Mouse (Mus musculus): ENCODE results near the gene Meis2.

Meis2 gene

DNA sequence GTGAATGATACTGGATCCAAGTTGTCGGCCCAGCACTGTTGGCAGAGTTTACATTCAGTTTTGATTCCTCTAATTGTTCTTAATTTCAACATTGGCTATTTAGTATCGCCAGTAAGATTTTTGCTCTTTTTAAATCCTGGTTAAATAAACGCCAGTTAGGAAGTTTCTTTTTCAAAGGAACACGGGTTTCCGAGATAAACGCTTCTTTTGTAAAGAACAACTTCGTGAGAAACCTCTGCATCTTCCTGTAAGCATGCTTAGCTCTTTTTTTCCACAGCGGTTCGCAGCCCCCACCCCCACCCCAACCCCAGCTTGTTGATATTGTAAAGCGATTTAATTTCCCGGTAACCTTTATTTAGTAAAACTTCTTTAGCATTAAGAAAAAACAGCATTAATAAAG, 2.8 kb upstream of the Meis2 start:
- DNase-seq (ENCODE audit: low read depth, low spot score), result no peak

- no peak for DNase-seq (ENCODE audit: low read depth, low spot score)
Observed at GRCm38 (mm10) chr2:116067711-116068110, 2.1 kb upstream of the Meis2 start.

DNA sequence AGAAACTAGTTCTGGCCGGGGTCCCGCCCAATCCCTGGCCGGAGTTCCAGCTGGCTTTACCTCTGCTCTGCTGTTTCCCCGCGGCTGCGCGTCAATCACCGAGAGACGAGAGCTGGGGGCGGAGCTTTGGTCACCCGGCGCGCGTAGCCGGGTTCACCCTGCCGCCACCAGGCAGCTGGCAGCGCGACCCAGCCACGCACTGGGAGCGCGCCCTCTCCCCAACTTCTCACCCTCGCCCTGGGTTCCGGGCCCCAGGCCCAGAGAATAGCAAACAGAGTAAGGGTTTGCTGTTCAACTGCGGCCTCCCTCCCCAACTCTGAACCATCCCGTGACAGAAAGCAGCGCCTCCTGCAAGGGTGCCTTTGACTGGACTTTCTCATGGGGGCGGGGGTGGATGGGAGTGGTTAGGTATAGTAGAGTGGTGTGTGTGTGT, 1.4 kb upstream of the Meis2 start:
- DNase-seq (ENCODE audit: low read depth, low spot score), result peak; percentile 80

GRCm38 (mm10) chr2:116066057-116066941, 660 bp upstream of the Meis2 start:
- DNase-seq (ENCODE audit: low read depth, low spot score), result peak; percentile 74

DNA sequence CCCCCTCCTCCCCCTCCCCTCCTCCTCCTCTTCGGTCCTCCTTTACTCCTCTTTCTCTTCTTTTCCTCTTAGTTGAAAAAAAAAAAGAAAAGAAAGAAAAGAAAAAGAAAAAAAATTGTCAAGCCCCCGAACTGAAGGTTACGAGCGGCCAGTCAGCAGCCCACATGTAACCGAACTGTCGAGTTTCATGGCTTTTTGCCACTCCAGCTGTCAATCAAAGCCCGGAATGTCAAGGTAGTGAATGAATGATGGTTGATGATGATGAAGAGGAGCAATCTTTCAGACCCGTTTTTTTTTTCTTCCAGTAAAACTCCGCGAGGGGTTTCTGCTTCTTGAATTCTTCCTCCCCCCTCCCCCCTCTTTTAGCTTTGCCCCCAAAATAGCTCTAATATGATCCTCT, 582 bp downstream of the Meis2 start:
- DNase-seq (ENCODE audit: low read depth, low spot score), result no peak

GRCm38 (mm10) chr2:116064521-116064920, 1.1 kb downstream of the Meis2 start:
- no peak for DNase-seq (ENCODE audit: low read depth, low spot score)

DNA sequence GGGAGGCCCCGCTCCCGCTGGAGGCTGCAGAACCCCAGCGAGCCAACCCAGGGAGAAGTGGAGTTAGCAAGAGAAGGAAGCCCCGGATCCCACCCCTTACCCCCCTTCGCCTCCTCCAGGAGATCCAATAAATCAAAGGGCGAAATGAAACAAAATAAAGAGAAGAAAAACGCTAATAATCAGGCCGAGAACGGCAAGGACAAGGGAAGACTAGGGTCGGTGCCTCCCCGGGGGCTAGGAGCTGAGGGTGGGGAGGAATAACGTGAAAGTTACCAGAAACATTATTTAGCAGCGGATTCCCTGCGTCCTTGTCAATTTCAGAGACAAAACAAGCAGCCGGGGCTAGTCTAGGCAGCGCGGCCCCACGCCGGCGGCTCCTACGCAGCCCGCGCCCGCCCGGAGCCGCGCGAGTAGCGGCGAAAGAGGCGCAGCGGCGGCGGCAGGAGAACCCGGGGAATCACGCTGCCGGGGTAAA, 1.8 kb downstream of the Meis2 start:
- no peak for DNase-seq (ENCODE audit: low read depth, low spot score)

- DNase-seq (ENCODE audit: low read depth, low spot score), result no peak
Observed at GRCm38 (mm10) chr2:116062761-116063441, 2.7 kb downstream of the Meis2 start.

DNA sequence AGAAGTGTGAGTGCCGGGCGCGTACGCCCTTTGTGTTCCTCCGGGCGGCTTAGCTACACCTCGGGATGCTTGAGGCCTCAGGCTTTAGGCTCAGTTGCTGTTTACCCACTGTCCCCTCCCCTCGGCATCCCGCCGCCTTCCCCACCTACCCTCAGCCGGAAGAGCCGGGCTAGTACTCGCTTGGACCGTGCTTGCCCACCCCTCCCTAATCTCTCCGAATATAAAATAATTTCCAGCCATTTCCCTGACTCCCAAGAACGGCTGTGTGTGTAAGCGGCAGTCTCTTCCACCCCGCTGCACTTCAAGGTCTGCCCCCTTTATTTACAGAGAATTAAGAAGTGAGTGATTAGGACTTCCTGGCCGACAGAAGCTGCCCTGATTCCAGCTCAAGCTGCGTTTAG, 3.4 kb downstream of the Meis2 start:
- DNase-seq (ENCODE audit: low read depth, low spot score), result no peak

DNA sequence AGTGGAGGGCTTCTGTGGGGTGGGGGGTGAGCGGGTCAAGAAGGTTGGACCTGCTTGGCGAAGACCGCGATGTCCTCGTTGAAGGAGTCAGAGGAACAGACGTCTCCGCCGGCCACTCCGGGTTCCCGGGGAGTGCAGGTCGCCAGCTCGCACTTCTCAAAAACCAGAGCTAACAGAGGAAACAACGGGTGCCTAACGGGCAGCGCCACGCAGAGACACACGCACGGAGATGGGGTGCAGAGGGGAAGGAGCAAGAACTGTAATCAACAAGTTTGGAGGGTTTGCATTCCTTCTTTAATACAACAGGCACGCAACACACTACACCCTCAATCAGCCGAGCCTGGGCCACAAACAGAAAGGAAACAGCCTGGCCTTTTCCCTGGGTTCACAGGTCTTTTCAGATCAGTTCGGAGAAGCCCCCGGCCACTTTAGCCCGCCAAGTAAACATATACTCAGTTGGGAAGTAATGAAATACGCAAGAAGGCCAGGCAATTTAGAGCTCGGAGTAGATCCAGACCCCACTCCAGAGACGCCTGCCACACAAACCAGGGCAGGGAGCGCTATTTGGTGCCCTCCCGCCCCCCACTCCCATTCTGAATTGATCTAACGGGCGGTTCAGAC, 4.1 kb downstream of the Meis2 start:
- DNase-seq (ENCODE audit: low read depth, low spot score), result no peak

- no peak for DNase-seq (ENCODE audit: low read depth, low spot score)
Observed at GRCm38 (mm10) chr2:116060701-116061400, 4.8 kb downstream of the Meis2 start.

GRCm38 (mm10) chr2:116060210-116060609, 5.4 kb downstream of the Meis2 start:
- DNase-seq (ENCODE audit: low read depth, low spot score), result no peak

GRCm38 (mm10) chr2:116059661-116060060, 6.0 kb downstream of the Meis2 start:
- no peak for DNase-seq (ENCODE audit: low read depth, low spot score)

- DNase-seq (ENCODE audit: low read depth, low spot score), result no peak
Observed at GRCm38 (mm10) chr2:116059066-116059465, 6.6 kb downstream of the Meis2 start.

DNA sequence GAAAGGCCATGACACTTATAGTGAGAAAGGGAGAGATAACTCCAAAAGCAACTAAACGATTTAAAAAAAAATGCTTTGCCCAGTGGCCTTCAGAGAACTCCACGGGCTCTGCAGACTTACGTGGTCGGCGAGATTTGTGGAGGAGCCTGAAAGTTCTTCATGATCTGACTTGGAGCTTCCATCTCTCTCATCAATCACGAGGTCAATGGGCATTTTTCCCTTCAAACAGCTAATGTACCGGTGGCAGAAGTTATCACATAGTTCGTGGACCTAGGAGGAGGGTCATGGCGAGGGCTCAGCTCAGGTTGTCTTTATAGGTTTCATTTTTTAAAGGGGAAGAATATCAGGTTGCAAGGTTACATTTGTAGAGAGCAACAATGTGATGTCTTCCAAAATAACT, 7.1 kb downstream of the Meis2 start:
- DNase-seq (ENCODE audit: low read depth, low spot score), result no peak

GRCm38 (mm10) chr2:116056826-116057225, 8.8 kb downstream of the Meis2 start:
- DNase-seq (ENCODE audit: low read depth, low spot score), result no peak

- DNase-seq (ENCODE audit: low read depth, low spot score), result no peak
Observed at GRCm38 (mm10) chr2:116055686-116056620, 9.7 kb downstream of the Meis2 start.

DNA sequence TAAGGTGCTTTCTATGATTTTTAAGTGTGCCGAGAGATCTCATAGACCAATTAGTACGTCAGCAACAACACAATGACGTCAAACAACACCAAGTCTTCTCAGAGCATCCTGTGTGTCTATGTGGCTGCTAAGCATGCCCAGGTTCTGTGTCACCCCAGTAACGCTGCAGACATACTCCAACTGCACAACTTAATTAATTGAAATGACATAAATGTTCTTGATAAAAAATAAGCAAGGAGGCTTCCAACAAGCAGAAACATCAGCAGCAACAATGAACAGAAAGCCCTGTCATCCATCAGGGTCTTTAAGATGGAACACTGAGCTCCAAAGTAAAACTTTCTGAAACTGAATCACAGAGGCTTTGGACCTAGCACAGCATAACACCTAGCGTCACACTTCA, 11.7 kb downstream of the Meis2 start:
- no peak for DNase-seq (ENCODE audit: low read depth, low spot score)

DNA sequence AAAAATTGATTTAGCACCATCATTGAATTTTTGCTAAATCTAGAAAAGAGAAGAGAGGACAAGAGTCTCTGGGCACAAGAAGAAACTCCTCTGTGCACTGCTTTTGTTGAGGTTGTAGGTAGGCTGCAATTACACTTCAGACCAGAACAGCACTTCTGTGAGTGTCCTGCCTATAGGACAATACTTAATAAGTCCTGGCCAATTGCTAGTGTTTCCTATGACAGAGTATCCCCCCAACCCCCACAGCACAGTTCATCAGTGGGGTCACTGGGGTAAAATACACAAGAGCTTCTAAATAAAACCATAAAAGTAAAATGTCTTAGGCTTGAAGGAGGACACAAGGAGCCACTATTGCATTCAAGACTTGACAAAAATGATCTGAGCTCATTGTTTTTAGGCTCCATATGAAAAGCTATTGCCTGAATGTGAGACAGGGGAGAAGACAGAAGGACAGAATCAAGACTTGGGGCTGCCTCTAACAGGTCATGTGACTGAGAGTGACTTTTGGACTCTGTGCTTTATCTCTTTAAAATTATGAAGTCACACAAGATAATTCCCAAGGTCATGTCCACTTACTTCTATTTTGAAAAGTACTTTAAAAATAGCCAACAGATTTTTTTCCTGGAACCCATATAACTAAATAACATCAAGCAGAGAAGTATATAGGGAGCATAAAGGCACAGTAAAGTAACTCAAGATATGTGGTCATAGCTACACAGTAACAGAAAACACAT, 12.8 kb downstream of the Meis2 start:
- DNase-seq (ENCODE audit: low read depth, low spot score), result no peak

Measured in brain, adult 2 months (tissue).